Mouse (Mus musculus): ENCODE results near the gene Mboat7. TPM values are rescaled to one million over a fixed set of nuclear protein-coding genes. Genes with fewer than 3 reads are reported as not detected.

The Mboat7 gene
- total and polyA plus RNA-seq, 3 experiments: 31.1 to 113 TPM; not detected in 1

DNA sequence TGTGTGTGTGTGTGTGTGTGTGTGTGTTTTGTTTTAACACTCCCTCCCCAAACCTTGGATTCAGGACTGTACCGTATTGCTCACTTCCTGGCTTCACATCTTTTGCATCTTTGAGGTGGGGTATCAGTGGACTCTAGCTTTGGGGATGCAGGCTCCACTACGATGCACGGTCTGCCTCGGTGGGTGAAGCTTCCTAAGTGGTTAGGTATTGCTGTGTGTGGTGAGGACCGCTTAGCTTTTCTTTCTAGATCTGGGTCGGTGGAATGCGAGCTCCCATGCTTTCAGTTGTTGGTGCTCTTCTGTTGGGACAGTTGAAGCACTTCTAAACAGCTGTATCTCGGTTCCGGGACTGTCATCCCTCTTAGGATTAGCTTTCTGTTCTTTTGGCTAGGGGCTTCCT lies 47.1 kb downstream of the Mboat7 start:
- Histone ChIP-seq H3K36me3 (ENCODE audit: control insufficient read depth in 1 of 2, insufficient read depth in 2 of 2, low read length in 2 of 2) (peaks cover 4 to 37% of the 10 kb centered on the region in 2 experiments), H3K27me3 (ENCODE audit: control insufficient read depth in 1 of 2, insufficient read depth in 2 of 2, low read length in 2 of 2) (no peaks in the 10 kb centered on the region), H3K9me3 (replicated peaks; ENCODE audit: insufficient read depth, low read length) (no peaks in the 10 kb centered on the region), H3K4me3 (ENCODE audit: control insufficient read depth in 1 of 2, insufficient read depth in 1 of 2, low read depth in 2 of 2, low read length in 2 of 2) (peak overlapping the region; percentile 79 to 89), H3K27ac (ENCODE audit: control insufficient read depth, low read depth, low read length) (peak overlapping the region; percentile 100), H3K79me2 (ENCODE audit: control insufficient read depth, insufficient read depth, low read length, poor library complexity) (peaks cover 41% of the 10 kb centered on the region), H3K9ac (ENCODE audit: control insufficient read depth, low read depth, low read length, poor library complexity, severe bottlenecking) (peak overlapping the region; percentile 93), H3K4me1 (ENCODE audit: control insufficient read depth in 1 of 2, insufficient read depth in 2 of 2, low read length in 2 of 2) (peaks cover 3 to 36% of the 10 kb centered on the region in 2 experiments)
- TF ChIP-seq TBP (IDR thresholded peaks at IDR 0.05; ENCODE audit: low read depth, low read length) (0 out of 2 replicates have a peak, but pooled peaks have one; percentile 15), USF2 (IDR thresholded peaks at IDR 0.05; ENCODE audit: borderline replicate concordance in 1 of 2, insufficient read depth in 1 of 2, low read depth in 1 of 2, low read length in 2 of 2) (no peak), MXI1 (IDR thresholded peaks at IDR 0.05; ENCODE audit: low read depth, low read length) (0 out of 2 replicates have a peak, but pooled peaks have one; percentile 14), RAD21 (IDR thresholded peaks at IDR 0.05; ENCODE audit: low read depth, low read length) (no peak)
- DNase-seq (ENCODE audit: low read depth, low spot score): peak; percentile 59

DNA sequence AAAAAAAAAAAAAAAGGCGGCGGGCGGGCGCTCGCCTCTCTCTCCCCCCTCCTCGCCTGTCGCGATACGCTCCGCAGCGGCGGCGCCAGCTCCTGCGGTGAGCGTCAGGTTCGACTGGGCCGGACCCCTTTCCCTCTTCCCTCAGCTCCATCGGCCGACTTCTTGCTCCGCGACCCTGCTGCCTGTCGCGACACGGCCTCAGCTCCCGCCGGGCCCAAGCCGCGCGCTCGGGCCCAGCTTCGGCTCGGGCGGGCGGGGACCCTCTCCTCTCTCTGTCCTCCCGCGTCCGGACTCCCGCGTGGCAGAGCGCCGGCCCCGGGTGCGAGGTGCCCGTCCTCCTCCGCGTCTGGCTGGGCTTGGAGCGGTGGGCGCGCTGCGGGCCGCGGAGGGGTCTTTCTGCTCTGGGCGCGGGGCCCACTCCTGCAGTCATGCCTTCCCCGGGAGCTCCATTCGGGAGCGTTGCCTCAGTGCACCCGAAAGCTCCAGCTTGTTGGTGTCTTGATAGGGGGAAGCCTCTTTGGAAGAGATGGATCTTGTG lies 47.8 kb downstream of the Mboat7 start:
- Histone ChIP-seq H3K79me2 (ENCODE audit: control insufficient read depth, insufficient read depth, low read length, poor library complexity) (peaks cover 40% of the 10 kb centered on the region), H3K27me3 (ENCODE audit: control insufficient read depth in 1 of 2, insufficient read depth in 2 of 2, low read length in 2 of 2) (no peaks in the 10 kb centered on the region), H3K4me1 (ENCODE audit: control insufficient read depth in 1 of 2, insufficient read depth in 2 of 2, low read length in 2 of 2) (peaks cover 3 to 36% of the 10 kb centered on the region in 2 experiments), H3K27ac (ENCODE audit: control insufficient read depth, low read depth, low read length) (peak overlapping the region; percentile 100), H3K36me3 (ENCODE audit: control insufficient read depth in 1 of 2, insufficient read depth in 2 of 2, low read length in 2 of 2) (peaks cover 4 to 37% of the 10 kb centered on the region in 2 experiments), H3K9ac (ENCODE audit: control insufficient read depth, low read depth, low read length, poor library complexity, severe bottlenecking) (peak overlapping the region; percentile 93), H3K4me3 (ENCODE audit: control insufficient read depth in 1 of 2, insufficient read depth in 1 of 2, low read depth in 2 of 2, low read length in 2 of 2) (peak overlapping the region; percentile 79 to 89), H3K9me3 (replicated peaks; ENCODE audit: insufficient read depth, low read length) (no peaks in the 10 kb centered on the region)
- TF ChIP-seq MYC (IDR thresholded peaks at IDR 0.05; ENCODE audit: low read depth, low read length): 0 out of 2 replicates have a peak, but pooled peaks have one; percentile 31
- TF ChIP-seq ZNF384 (IDR thresholded peaks at IDR 0.05; ENCODE audit: low read depth, low read length): peak; percentile 97; the same call in 1 of the 2 replicates
- TF ChIP-seq CHD1 (IDR thresholded peaks at IDR 0.05; ENCODE audit: low read depth, low read length): peak; percentile 40; the same call in 1 of the 2 replicates
- peak; percentile 63 to 70; a peak in 3 of 4 replicates for TF ChIP-seq POLR2A (IDR thresholded peaks at IDR 0.05; ENCODE audit: control insufficient read depth in 1 of 2, insufficient read depth in 1 of 2, low read depth in 1 of 2, low read length in 2 of 2, poor library complexity in 1 of 2)
- TF ChIP-seq NELFE (IDR thresholded peaks at IDR 0.05; ENCODE audit: low read depth, low read length): peak; percentile 64; the same call in 1 of the 2 replicates
- TF ChIP-seq MAX (IDR thresholded peaks at IDR 0.05; ENCODE audit: low read length): no peak
- TF ChIP-seq POLR2AphosphoS2 (IDR thresholded peaks at IDR 0.05; ENCODE audit: low read length): no peak; the same call in 1 of the 2 replicates
- peak; percentile 76; the same call in 1 of the 2 replicates for TF ChIP-seq MAZ (IDR thresholded peaks at IDR 0.05; ENCODE audit: low read depth, low read length)
- TF ChIP-seq USF1 (IDR thresholded peaks at IDR 0.05; ENCODE audit: low read depth, low read length): no peak
- no peak for DNase-seq (ENCODE audit: low read depth, low spot score)

Measured in MEL (cell line).